Mouse (Mus musculus) hindbrain, embryonic 12.5 days (tissue): ENCODE measurements around the gene Raet1e. TPM values are rescaled to one million over a fixed set of nuclear protein-coding genes. Genes with fewer than 3 reads are reported as not detected.
"Not testable (repeated sequence)": the region's sequence is repeated elsewhere in the genome, so short reads cannot be mapped to it uniquely, and the experiment has no call there.

ENCODE experiments used
- ATAC-seq: fragments of 200-750 bp; cut with Nextera tagmentation; 2 replicates; pipeline ENCODE4 v1.8.0; 2017; ENCODE audit warnings: moderate TSS enrichment; ENCODE audit not compliant: low FRiP score
- H3K27ac ChIP-seq: fragments of 300-500 bp; sonication (generic); 2 replicates; pipeline ENCODE4 v1.5.1; 2016; ENCODE audit warnings: mild to moderate bottlenecking
- H3K27me3 ChIP-seq: fragments of 300-500 bp; sonication (generic); 2 replicates; pipeline ENCODE4 v1.6.1; 2016; ENCODE audit warnings: mild to moderate bottlenecking
- H3K36me3 ChIP-seq: fragments of 300-500 bp; sonication (generic); 2 replicates; pipeline ENCODE4 v1.6.1; 2016; ENCODE audit warnings: mild to moderate bottlenecking
- H3K4me1 ChIP-seq: fragments of 300-500 bp; sonication (generic); 2 replicates; pipeline ENCODE4 v1.6.1; 2016
- H3K4me2 ChIP-seq: fragments of 300-500 bp; sonication (generic); replicated peaks from 2 replicates; pipeline ENCODE4 v1.6.1; 2016; ENCODE audit warnings: mild to moderate bottlenecking
- H3K4me3 ChIP-seq: fragments of 300-500 bp; sonication (generic); 2 replicates; pipeline ENCODE4 v1.5.1; 2016; ENCODE audit warnings: mild to moderate bottlenecking
- H3K9ac ChIP-seq: fragments of 300-500 bp; sonication (generic); 2 replicates; pipeline ENCODE4 v1.6.1; 2016; ENCODE audit warnings: mild to moderate bottlenecking, moderate library complexity
- H3K9me3 ChIP-seq: fragments of 300-500 bp; sonication (generic); replicated peaks from 2 replicates; pipeline ENCODE4 v1.6.1; 2016; ENCODE audit warnings: mild to moderate bottlenecking
- WGBS: fragments of 180-500 bp; shearing (Covaris S2); methylation state at CpG from one replicate; pipeline ENCODE4 v1.1.7; 2016; 5-methylcytosine and 5-hydroxymethylcytosine counted together
- polyA plus RNA-seq: library from polyadenylated mRNA; unstranded; fragments of >200 nt; fragmentation: Nextera tagmentation; extraction: Ambion mirVana; gene quantifications from 2 replicates; pipeline ENCODE4 v1.2.1, GENCODE M21; 2016

Gene Raet1e
- polyA plus RNA-seq, 1 experiment from 2014 or later, result 6.1 TPM

DNA sequence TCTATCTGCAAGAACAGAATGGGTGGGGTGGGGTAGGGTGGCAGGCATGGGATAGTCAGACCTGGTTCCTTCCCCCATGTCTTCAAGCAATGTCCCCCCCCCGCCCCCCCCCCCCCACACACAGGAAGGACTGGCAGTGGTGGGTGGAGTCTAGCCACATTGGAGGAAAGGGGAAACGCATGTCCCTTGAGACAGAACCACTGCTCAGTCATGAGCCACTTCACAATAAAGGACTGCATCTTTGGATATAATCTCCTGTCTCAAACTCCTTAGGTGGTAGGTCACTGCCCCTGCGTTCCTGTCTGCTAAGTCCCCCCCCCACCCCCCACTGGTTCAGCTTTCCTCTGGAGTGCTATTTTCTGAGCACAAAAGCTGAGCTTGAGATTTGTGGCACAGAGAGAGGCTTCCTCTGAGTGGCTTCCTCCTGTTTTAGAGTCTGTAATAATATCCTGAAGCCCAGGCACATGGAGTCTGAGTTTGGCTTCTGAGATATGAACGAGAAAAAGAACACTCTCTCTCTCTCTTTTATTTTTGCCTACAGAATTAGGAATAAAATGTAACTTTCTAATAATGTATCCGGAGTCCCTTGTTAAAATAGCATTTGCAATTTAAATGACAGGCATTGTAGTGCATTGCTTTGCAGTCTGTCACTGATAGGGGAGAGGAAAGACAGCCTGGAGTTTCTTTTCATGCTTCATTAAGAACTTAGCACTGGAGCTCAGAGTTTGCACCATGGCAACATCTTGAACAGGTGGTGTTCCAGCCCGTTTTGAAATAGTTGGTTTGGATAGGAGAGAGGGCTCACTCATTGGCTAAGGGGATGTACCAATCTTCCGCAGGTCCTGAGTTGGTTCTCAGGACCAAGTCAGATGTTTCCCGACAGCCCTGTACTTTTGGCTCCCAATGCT is 112.8 kb downstream of the Raet1e start:
- H3K9me3 ChIP-seq, result not testable (repeated sequence)

DNA sequence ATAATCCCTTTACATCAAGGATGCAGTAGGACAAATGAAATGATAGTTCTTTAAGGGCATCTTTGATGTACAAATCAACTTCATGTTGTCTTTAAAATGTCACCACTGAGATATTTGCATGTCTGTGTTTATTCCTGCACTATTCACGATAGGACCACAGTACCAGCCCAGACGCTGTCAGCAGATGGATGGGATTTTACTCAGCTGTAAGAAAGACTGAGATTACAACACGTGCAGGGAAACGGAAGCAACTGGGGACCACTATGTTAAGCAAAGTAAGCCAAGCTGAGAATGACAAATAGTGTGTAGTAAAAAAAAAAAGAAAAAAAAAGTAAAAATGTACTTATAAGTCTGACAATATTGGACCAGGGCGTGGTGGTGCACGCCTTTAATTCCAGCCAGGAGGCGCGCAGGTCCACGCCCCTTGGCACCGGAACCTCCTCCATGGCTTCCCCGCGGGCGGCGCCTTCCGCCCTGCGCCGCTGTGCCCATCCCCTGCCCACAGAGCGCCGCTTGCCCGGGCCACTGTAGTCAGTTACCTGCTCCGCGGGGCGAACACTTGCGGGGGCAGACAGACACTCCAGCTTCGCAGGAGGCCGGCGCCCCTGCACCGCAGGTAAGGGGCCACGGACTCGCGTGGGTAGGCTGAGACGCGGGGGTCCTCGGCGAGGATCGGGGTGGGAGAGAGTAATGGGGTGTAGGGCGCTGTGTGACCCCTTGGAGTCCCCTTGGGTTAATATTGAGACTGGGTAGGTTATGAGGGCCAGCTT is 114.7 kb downstream of the Raet1e start:
- peak overlapping the region; percentile 88 for H3K4me2 ChIP-seq
- not testable (repeated sequence) for H3K9me3 ChIP-seq, H3K27ac ChIP-seq, H3K36me3 ChIP-seq
- H3K9ac ChIP-seq, result peak overlapping the region; percentile 43
- WGBS, result 3% methylated on average over 36 of the region's 37 CpGs
- peak overlapping the region; percentile 46 for H3K4me3 ChIP-seq
- H3K27me3 ChIP-seq, result peaks cover 16% of the 10 kb centered on the region
- H3K4me1 ChIP-seq, result peaks cover 16% of the 10 kb centered on the region
- peak; percentile 62 for ATAC-seq

More for the DNA sequence above, 112.8 kb downstream of the Raet1e start:
- peaks cover 16% of the 10 kb centered on the region for H3K4me1 ChIP-seq
- H3K27me3 ChIP-seq, result peaks cover 16% of the 10 kb centered on the region
- not testable (repeated sequence) for H3K36me3 ChIP-seq, H3K27ac ChIP-seq, H3K4me2 ChIP-seq, H3K4me3 ChIP-seq, H3K9ac ChIP-seq
- WGBS, result 13% methylated on average over 7 of the region's 8 CpGs
- ATAC-seq, result peak; percentile 63

GRCm38 (mm10) chr10:22273684-22274305 is 115.4 kb downstream of the Raet1e start:
- H3K4me1 ChIP-seq, result peaks cover 16% of the 10 kb centered on the region
- no peak for ATAC-seq
- H3K27ac ChIP-seq, result no peak overlapping the region
- H3K9me3 ChIP-seq, result no peaks in the 10 kb centered on the region
- H3K27me3 ChIP-seq, result peaks cover 16% of the 10 kb centered on the region
- H3K4me3 ChIP-seq, result peak overlapping the region; percentile 46
- H3K36me3 ChIP-seq, result no peaks in the 10 kb centered on the region
- peak overlapping the region; percentile 43 for H3K9ac ChIP-seq
- peak overlapping the region; percentile 88 for H3K4me2 ChIP-seq
- under 1% methylated on average over 41 of the region's 41 CpGs for WGBS

DNA sequence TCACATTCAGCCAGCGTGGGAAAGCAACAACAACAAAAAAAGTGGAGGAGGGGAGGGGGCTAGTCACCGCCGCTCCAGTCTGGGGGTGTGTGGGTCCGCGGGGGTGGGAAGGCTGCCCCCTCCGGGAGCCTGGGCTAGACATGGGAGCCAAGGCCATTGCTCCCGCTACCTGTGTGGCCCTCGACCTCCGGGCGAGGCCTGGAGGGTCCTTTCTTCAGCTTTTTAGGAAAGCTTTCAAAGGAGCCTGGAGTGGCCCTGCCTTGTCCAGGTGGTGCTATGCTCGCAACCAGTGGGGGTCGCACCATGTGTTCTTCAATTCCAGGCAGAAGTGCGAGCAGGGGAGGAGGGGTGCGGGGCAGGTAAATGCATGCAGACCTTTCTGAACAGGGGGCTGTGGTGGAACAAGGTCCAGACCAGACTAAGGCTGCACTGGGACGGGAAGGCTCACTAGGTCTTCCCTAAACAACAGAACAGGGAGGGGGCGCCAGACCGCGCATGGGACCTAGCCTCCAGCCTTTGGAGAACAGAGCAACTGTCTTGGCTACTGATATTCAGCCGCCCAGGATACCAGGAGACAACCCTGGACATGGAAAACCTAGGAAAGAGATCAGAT is 116.2 kb downstream of the Raet1e start:
- peaks cover 16% of the 10 kb centered on the region for H3K4me1 ChIP-seq
- H3K36me3 ChIP-seq, result no peaks in the 10 kb centered on the region
- H3K27me3 ChIP-seq, result peaks cover 16% of the 10 kb centered on the region
- H3K4me2 ChIP-seq, result peak overlapping the region; percentile 88
- no peaks in the 10 kb centered on the region for H3K9me3 ChIP-seq
- no peak overlapping the region for H3K9ac ChIP-seq
- peak; percentile 13; the same call in 1 of the 2 replicates for ATAC-seq
- peak overlapping the region; percentile 46 for H3K4me3 ChIP-seq
- WGBS, result 6% methylated on average over 19 of the region's 19 CpGs
- no peak overlapping the region for H3K27ac ChIP-seq

DNA sequence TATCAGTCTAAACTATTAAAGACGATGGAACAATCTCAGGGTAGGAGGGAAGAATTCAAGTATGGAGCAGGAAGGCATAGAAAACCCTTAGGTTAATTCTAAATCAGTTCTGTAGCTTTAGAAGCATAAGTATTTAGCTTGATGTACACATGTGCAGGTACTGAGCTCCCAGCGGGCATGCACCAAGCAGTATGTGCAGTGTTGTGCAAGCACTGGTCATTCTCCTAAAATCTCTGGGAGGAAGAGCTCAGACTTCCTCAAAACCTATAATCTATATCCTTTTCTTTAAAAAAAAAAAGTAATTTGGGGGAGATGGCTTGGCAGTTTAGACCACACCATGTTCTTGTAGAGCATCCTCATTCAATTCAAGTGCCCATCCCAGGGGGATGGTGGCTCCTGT is 120.1 kb downstream of the Raet1e start:
- WGBS, result 92% methylated on average over 2 of the region's 2 CpGs
- not testable (repeated sequence) for H3K9ac ChIP-seq, H3K4me2 ChIP-seq, ATAC-seq, H3K9me3 ChIP-seq, H3K27ac ChIP-seq, H3K4me3 ChIP-seq, H3K36me3 ChIP-seq
- Histone ChIP-seq H3K27me3 (peaks cover 13% of the 10 kb centered on the region), H3K4me1 (peaks cover 12% of the 10 kb centered on the region)

GRCm38 (mm10) chr10:22282816-22283215 is 124.4 kb downstream of the Raet1e start:
- Histone ChIP-seq H3K4me3 (no peak overlapping the region), H3K9ac (no peak overlapping the region), H3K4me2 (no peak overlapping the region), H3K36me3 (no peaks in the 10 kb centered on the region), H3K4me1 (no peaks in the 10 kb centered on the region), H3K27me3 (no peaks in the 10 kb centered on the region), H3K9me3 (no peaks in the 10 kb centered on the region), H3K27ac (no peak overlapping the region)
- 58% methylated on average over 6 of the region's 6 CpGs for WGBS
- no peak for ATAC-seq

GRCm38 (mm10) chr10:22295676-22296075 is 137.3 kb downstream of the Raet1e start:
- no peak for ATAC-seq
- Histone ChIP-seq H3K36me3 (no peaks in the 10 kb centered on the region), H3K4me3 (no peak overlapping the region), H3K4me1 (no peaks in the 10 kb centered on the region), H3K9ac (no peak overlapping the region), H3K9me3 (no peaks in the 10 kb centered on the region), H3K4me2 (no peak overlapping the region), H3K27me3 (no peaks in the 10 kb centered on the region), H3K27ac (no peak overlapping the region)
- 50% methylated on average over 1 of the region's 1 CpGs for WGBS

GRCm38 (mm10) chr10:22297033-22297762 is 138.8 kb downstream of the Raet1e start:
- no peak for ATAC-seq
- WGBS, result 84% methylated on average over 5 of the region's 5 CpGs
- H3K9me3 ChIP-seq, result no peaks in the 10 kb centered on the region
- no peaks in the 10 kb centered on the region for H3K4me1 ChIP-seq
- no peak overlapping the region for H3K9ac ChIP-seq
- H3K36me3 ChIP-seq, result no peaks in the 10 kb centered on the region
- no peak overlapping the region for H3K4me2 ChIP-seq
- no peaks in the 10 kb centered on the region for H3K27me3 ChIP-seq
- H3K4me3 ChIP-seq, result no peak overlapping the region
- no peak overlapping the region for H3K27ac ChIP-seq

GRCm38 (mm10) chr10:22297766-22298461 is 139.5 kb downstream of the Raet1e start:
- Histone ChIP-seq H3K36me3 (no peaks in the 10 kb centered on the region), H3K4me1 (no peaks in the 10 kb centered on the region), H3K27me3 (no peaks in the 10 kb centered on the region), H3K9me3 (no peaks in the 10 kb centered on the region), H3K9ac (no peak overlapping the region), H3K4me2 (no peak overlapping the region), H3K4me3 (no peak overlapping the region), H3K27ac (no peak overlapping the region)
- ATAC-seq, result no peak
- 62% methylated on average over 8 of the region's 8 CpGs for WGBS

- Histone ChIP-seq H3K4me3 (no peak overlapping the region), H3K4me2 (no peak overlapping the region), H3K9me3 (no peaks in the 10 kb centered on the region), H3K36me3 (no peaks in the 10 kb centered on the region), H3K4me1 (no peaks in the 10 kb centered on the region), H3K27ac (no peak overlapping the region), H3K27me3 (no peaks in the 10 kb centered on the region), H3K9ac (no peak overlapping the region)
- WGBS, result 94% methylated on average over 2 of the region's 2 CpGs
- no peak for ATAC-seq
Observed at GRCm38 (mm10) chr10:22299324-22299723, 141.0 kb downstream of the Raet1e start.

- Histone ChIP-seq H3K27ac (no peak overlapping the region), H3K4me3 (no peak overlapping the region), H3K9me3 (no peaks in the 10 kb centered on the region), H3K4me2 (no peak overlapping the region), H3K36me3 (no peaks in the 10 kb centered on the region), H3K27me3 (no peaks in the 10 kb centered on the region), H3K9ac (no peak overlapping the region), H3K4me1 (no peaks in the 10 kb centered on the region)
- ATAC-seq, result no peak
- WGBS, result 96% methylated on average over 1 of the region's 1 CpGs
Observed at GRCm38 (mm10) chr10:22301641-22302040, 143.3 kb downstream of the Raet1e start.
